Mouse (Mus musculus) telencephalon, adult 2 months (tissue): ENCODE results near the gene Sowahc.

Experiments
- DNase-seq: peaks from one replicate; pipeline ENCODE4 v3.0.0-alpha.2; 2011; ENCODE audit warnings: low read depth, low spot score

The Sowahc gene

DNA sequence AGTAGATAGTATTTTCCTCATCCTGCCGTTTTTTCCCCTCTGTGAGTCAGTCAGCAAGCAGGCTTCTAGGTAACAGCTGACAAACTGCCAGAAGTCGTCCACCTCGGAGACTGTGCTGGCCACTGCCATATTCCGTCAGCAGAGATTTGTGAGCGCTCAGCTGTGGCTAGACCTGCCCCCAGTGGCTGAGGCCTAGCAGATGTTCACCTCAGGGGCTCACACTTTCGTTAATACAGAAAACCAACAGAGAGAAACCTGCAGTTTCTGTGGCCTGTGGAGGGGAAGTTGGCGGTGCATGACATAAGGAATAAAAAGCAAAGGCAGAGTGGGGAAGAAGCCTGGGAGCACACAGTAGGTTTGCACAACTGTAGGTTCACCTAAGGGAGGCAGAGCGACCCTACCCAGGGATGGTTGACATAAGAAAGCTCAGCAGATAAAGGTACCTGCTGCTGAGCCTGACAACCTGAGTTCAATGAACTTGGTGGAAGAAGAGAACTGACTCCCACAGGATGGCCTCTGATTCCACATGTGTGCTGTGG lies 31.9 kb downstream of the Sowahc start:
- no peak for DNase-seq

DNA sequence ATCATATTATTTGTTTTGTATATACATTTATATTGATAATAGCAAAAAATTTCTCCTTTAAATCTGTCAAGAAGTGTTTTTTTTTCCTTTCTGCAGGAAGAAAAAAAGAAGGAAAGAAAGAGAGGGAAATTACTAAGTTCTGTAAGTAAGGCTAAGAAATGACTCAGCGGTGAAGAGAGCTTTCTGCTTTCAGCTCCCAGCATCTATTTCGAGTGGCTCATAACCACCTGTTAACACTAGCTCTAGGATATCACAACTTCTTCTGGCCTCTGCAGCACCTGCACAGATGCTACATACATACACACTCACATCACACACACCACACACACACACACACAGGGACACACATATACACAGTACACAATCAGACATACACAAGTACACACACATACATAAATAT lies 34.8 kb downstream of the Sowahc start:
- DNase-seq = no peak

- DNase-seq = no peak
These were observed 37.8 kb downstream of the Sowahc start for GRCm38 (mm10) chr10:59259572-59259971.

GRCm38 (mm10) chr10:59261603-59262002 lies 39.9 kb downstream of the Sowahc start:
- no peak for DNase-seq

GRCm38 (mm10) chr10:59262021-59262420 lies 40.3 kb downstream of the Sowahc start:
- DNase-seq = no peak

GRCm38 (mm10) chr10:59262979-59263378 lies 41.2 kb downstream of the Sowahc start:
- DNase-seq = no peak

GRCm38 (mm10) chr10:59265067-59265466 lies 43.3 kb downstream of the Sowahc start:
- DNase-seq = no peak

GRCm38 (mm10) chr10:59265674-59266073 lies 43.9 kb downstream of the Sowahc start:
- DNase-seq = no peak

GRCm38 (mm10) chr10:59266097-59266496 lies 44.3 kb downstream of the Sowahc start:
- DNase-seq = no peak

GRCm38 (mm10) chr10:59267275-59267674 lies 45.5 kb downstream of the Sowahc start:
- no peak for DNase-seq

GRCm38 (mm10) chr10:59268109-59268508 lies 46.4 kb downstream of the Sowahc start:
- DNase-seq = no peak

DNA sequence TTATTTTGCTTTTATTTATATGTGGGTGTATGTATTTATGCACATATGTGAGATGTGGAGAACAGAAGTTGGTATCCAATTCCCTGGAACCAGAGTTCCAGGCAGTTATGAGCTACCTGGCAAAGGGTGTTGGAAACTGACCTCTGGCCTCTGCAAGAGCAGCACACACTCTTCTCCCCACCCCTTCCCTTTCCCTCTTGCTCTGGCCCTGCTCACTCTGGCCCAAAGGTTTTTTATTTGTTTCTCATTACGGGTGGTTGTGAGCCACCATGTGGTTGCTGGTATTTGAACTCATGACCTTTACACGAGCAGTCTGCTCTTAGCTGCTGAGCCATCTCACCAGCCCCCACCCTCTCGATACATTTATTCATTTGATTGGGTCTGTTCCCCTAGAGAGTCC lies 47.0 kb downstream of the Sowahc start:
- DNase-seq = no peak

DNA sequence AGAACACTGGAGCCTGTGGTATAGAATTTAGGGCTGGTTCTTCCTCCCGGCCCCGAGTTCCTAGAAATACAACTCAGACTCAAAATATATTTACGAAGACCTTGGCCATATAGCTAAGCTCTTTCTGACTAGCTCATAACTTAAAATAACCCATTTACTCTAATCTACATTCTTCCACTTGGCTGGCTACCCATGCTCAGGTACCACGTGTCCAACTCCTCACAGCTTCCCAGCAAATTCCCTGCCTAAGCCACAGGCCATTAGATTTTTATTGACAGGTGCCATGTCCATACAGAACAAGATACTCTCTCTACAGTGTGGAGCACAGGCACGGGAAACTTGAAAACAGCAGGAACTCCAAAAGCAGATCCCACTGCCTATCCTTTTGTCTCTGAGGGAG lies 54.0 kb downstream of the Sowahc start:
- no peak for DNase-seq
